34 mouse cellular contexts compared by ENCODE assay signal in genomic region chr6:140054271-140054928, GRCm38 (mm10). TPM values are rescaled to one million over a fixed set of nuclear protein-coding genes. Genes with fewer than 3 reads are reported as not detected.
DNase-seq lines count a peak whose midpoint lies in the region; ATAC-seq and TF ChIP-seq lines count a peak whose summit lies in the region.
"Had no signal": no experiment of that assay in that cellular context is flagged by ENCODE, and none has a peak within 500 bp of the region (broad histone marks: within the 10 kb centered on the region; RNA-seq: fewer than 3 reads in every experiment).

No protein-coding gene starts in this region.

- no peaks in the 10 kb centered on the region for H3K36me3 ChIP-seq in neural tube, embryonic 14.5 days (ENCODE audit: control insufficient read depth, insufficient read depth, low read length)
- H3K36me3 ChIP-seq in neural tube, embryonic 15.5 days = no peaks in the 10 kb centered on the region
- no peaks in the 10 kb centered on the region for H3K36me3 ChIP-seq in thymus, adult 2 months (ENCODE audit: control insufficient read depth, insufficient read depth, low read length)
- H3K36me3 ChIP-seq: embryonic facial prominence, embryonic 13.5 days; forebrain, embryonic 15.5 days; limb, embryonic 12.5 days; liver, embryonic 12.5 days; neural tube, embryonic 13.5 days; stomach, embryonic 15.5 days had no signal

- H3K9me3 ChIP-seq in neural tube, embryonic 14.5 days (ENCODE audit: control insufficient read depth, low read length) = no peaks in the 10 kb centered on the region
- H3K9me3 ChIP-seq in neural tube, embryonic 15.5 days (replicated peaks) = no peaks in the 10 kb centered on the region
- H3K9me3 ChIP-seq: embryonic facial prominence, embryonic 13.5 days; forebrain, embryonic 15.5 days; limb, embryonic 12.5 days; liver, embryonic 12.5 days; neural tube, embryonic 13.5 days; stomach, embryonic 15.5 days had no signal

- no peaks in the 10 kb centered on the region for H3K4me1 ChIP-seq in neural tube, embryonic 14.5 days (ENCODE audit: control insufficient read depth, insufficient read depth, low read length)
- 0 out of 2 replicates have a peak, but pooled peaks cover 2% of the 10 kb centered on the region for H3K4me1 ChIP-seq in neural tube, embryonic 15.5 days
- no peaks in the 10 kb centered on the region for H3K4me1 ChIP-seq in thymus, adult 2 months (replicated peaks; ENCODE audit: control insufficient read depth, insufficient read depth, low read length)
- H3K4me1 ChIP-seq: forebrain, embryonic 15.5 days; liver, embryonic 12.5 days; neural tube, embryonic 13.5 days; stomach, embryonic 15.5 days had no signal

- WGBS in neural tube, embryonic 14.5 days = 61% methylated on average over 5 of the region's 5 CpGs
- 66% methylated on average over 5 of the region's 5 CpGs for WGBS in neural tube, embryonic 15.5 days
- WGBS in thymus, adult 2 months = 82% methylated on average over 5 of the region's 5 CpGs

- no peak overlapping the region for H3K4me2 ChIP-seq in neural tube, embryonic 14.5 days (ENCODE audit: low read depth, low read length)
- no peak overlapping the region for H3K4me2 ChIP-seq in neural tube, embryonic 15.5 days
- H3K4me2 ChIP-seq: embryonic facial prominence, embryonic 13.5 days; forebrain, embryonic 15.5 days; hindbrain, embryonic 14.5 days; limb, embryonic 12.5 days; liver, embryonic 12.5 days; lung, embryonic 14.5 days; neural tube, embryonic 13.5 days; stomach, embryonic 15.5 days had no signal

- no peak overlapping the region for H3K9ac ChIP-seq in neural tube, embryonic 14.5 days (replicated peaks; ENCODE audit: low read depth, low read length)
- H3K9ac ChIP-seq in neural tube, embryonic 15.5 days (replicated peaks) = no peak overlapping the region
- H3K9ac ChIP-seq: embryonic facial prominence, embryonic 13.5 days; forebrain, embryonic 15.5 days; hindbrain, embryonic 14.5 days; limb, embryonic 12.5 days; liver, embryonic 12.5 days; lung, embryonic 14.5 days; neural tube, embryonic 13.5 days; stomach, embryonic 15.5 days had no signal

- DNase-seq in heart, adult 11 months = peak; percentile 53
- DNase-seq in heart, adult 9 months (ENCODE audit: low spot score in 2 of 2) = no peak
- DNase-seq in frontal cortex, postnatal 36 days (ENCODE audit: low spot score in 2 of 2) = peak; percentile 9 to 34
- peak; percentile 20 for DNase-seq in right cerebral cortex, postnatal 25 days
- DNase-seq in adrenal gland, adult 2 months = no peak
- no peak for DNase-seq in thymus, adult 2 months
- DNase-seq: cerebellum, adult 9-11 months; heart, adult 18-20 months; heart, postnatal 36 days; kidney, postnatal 4 days; lung, embryonic 14.5 days; lung, postnatal 36 days; retina, postnatal 1 day had no signal

- no peak overlapping the region for H3K27ac ChIP-seq in neural tube, embryonic 14.5 days (ENCODE audit: low read depth, low read length)
- H3K27ac ChIP-seq in neural tube, embryonic 15.5 days (replicated peaks) = no peak overlapping the region
- no peak overlapping the region for H3K27ac ChIP-seq in thymus, adult 2 months (ENCODE audit: control insufficient read depth, insufficient read depth, low read length)
- H3K27ac ChIP-seq: embryonic facial prominence, embryonic 13.5 days; forebrain, embryonic 15.5 days; hindbrain, embryonic 14.5 days; limb, embryonic 12.5 days; liver, embryonic 12.5 days; neural tube, embryonic 13.5 days; stomach, embryonic 15.5 days had no signal

- ATAC-seq in neural tube, embryonic 14.5 days (ENCODE audit: low read depth) = 0 out of 2 replicates have a peak, but pooled peaks have one; percentile 38
- no peak for ATAC-seq in neural tube, embryonic 15.5 days (ENCODE audit: low FRiP score)
- ATAC-seq: forebrain, embryonic 15.5 days; intestine, embryonic 16.5 days; liver, embryonic 12.5 days had no signal

- H3K27me3 ChIP-seq in neural tube, embryonic 14.5 days (ENCODE audit: control insufficient read depth, insufficient read depth, low read length) = no peaks in the 10 kb centered on the region
- no peaks in the 10 kb centered on the region for H3K27me3 ChIP-seq in neural tube, embryonic 15.5 days (replicated peaks)
- H3K27me3 ChIP-seq in thymus, adult 2 months (ENCODE audit: control insufficient read depth, insufficient read depth, low read length) = no peaks in the 10 kb centered on the region
- H3K27me3 ChIP-seq: CH12.LX; embryonic facial prominence, embryonic 13.5 days; forebrain, embryonic 15.5 days; limb, embryonic 12.5 days; liver, embryonic 12.5 days; neural tube, embryonic 13.5 days; stomach, embryonic 15.5 days had no signal

- no peak overlapping the region for H3K4me3 ChIP-seq in neural tube, embryonic 14.5 days (ENCODE audit: low read depth, low read length)
- no peak overlapping the region for H3K4me3 ChIP-seq in neural tube, embryonic 15.5 days (replicated peaks)
- no peak overlapping the region for H3K4me3 ChIP-seq in thymus, adult 2 months (ENCODE audit: control insufficient read depth, insufficient read depth, low read length)
- H3K4me3 ChIP-seq: embryonic facial prominence, embryonic 13.5 days; forebrain, embryonic 15.5 days; limb, embryonic 12.5 days; liver, embryonic 12.5 days; neural tube, embryonic 13.5 days; stomach, embryonic 15.5 days had no signal

- no peak for TF ChIP-seq POLR2A in thymus, adult 2 months (IDR thresholded peaks at IDR 0.05; ENCODE audit: control insufficient read depth, extremely low read depth, insufficient read depth, low read length, poor library complexity)

- TF ChIP-seq CTCF in thymus, adult 2 months (IDR thresholded peaks at IDR 0.05; ENCODE audit: borderline replicate concordance, control insufficient read depth, extremely low read depth, insufficient read depth, low read length, poor library complexity) = no peak

RNA-seq across cellular contexts. Expression of gene Plcz1, which starts 13.1 kb away (rescaled TPM):
- polyA plus RNA-seq in neural tube, embryonic 14.5 days (2014; fragmentation: Nextera tagmentation; extraction: Ambion mirVana) = not detected in 2 replicates
- polyA plus RNA-seq in neural tube, embryonic 15.5 days (2015; fragmentation: Nextera tagmentation; extraction: Ambion mirVana) = 0.08 and 0.22 TPM in 2 replicates
- not detected for total RNA-seq in adrenal gland, adult 2 months (2021)
- not detected in 2 replicates for polyA plus RNA-seq in adrenal gland, adult 2 months (2012; rRNA removed)
- polyA plus RNA-seq in thymus, adult 2 months (2012; rRNA removed) = 0.05 TPM in 1 of 2 replicates, not detected in the other
- total RNA-seq: CH12.LX; gastrocnemius, adult 8-10 months; heart, adult 18-20 months; heart, postnatal 36 days; megakaryocyte-erythroid progenitor cell, adult 5-6 weeks; MEL; monocyte, adult 5-6 weeks had no signal
- polyA plus RNA-seq: embryonic facial prominence, embryonic 13.5 days; heart, embryonic 14.5 days; intestine, embryonic 16.5 days; kidney, embryonic 14.5 days; limb, embryonic 12.5 days; liver, embryonic 12.5 days; lung, embryonic 14.5 days; neural tube, embryonic 13.5 days; spleen, adult 2 months; stomach, embryonic 15.5 days had no signal

RNA-seq across cellular contexts. Expression of gene Capza3, which starts 13.3 kb away (rescaled TPM):
- polyA plus RNA-seq in neural tube, embryonic 14.5 days (2014; fragmentation: Nextera tagmentation; extraction: Ambion mirVana) = not detected in 2 replicates
- not detected in 2 replicates for polyA plus RNA-seq in neural tube, embryonic 15.5 days (2015; fragmentation: Nextera tagmentation; extraction: Ambion mirVana)
- not detected for total RNA-seq in adrenal gland, adult 2 months (2021)
- not detected in 2 replicates for polyA plus RNA-seq in adrenal gland, adult 2 months (2012; rRNA removed)
- not detected in 2 replicates for polyA plus RNA-seq in thymus, adult 2 months (2012; rRNA removed)
- total RNA-seq: CH12.LX; gastrocnemius, adult 8-10 months; heart, adult 18-20 months; heart, postnatal 36 days; layer of hippocampus, postnatal 14 days; megakaryocyte-erythroid progenitor cell, adult 5-6 weeks; MEL; monocyte, adult 5-6 weeks had no signal
- polyA plus RNA-seq: embryonic facial prominence, embryonic 13.5 days; forebrain, embryonic 15.5 days; heart, embryonic 14.5 days; hindbrain, embryonic 14.5 days; intestine, embryonic 16.5 days; kidney, embryonic 14.5 days; limb, embryonic 12.5 days; liver, embryonic 12.5 days; lung, embryonic 14.5 days; neural tube, embryonic 13.5 days; spleen, adult 2 months; stomach, embryonic 15.5 days; thymus, postnatal 0 days; urinary bladder, adult 2 months had no signal

Comparison
In these comparisons a context has a peak if more than half of its experiments do, and no peak if none do; other contexts are left out.
1. DNase-seq: peak in heart, adult 11 months (single experiment), frontal cortex, postnatal 36 days (2 of 2) and right cerebral cortex, postnatal 25 days (single experiment); none in heart, adult 9 months (0 of 2), adrenal gland, adult 2 months (single experiment) and thymus, adult 2 months (single experiment).